Mouse (Mus musculus): ENCODE measurements around the gene Phc2. TPM values are rescaled to one million over a fixed set of nuclear protein-coding genes. Genes with fewer than 3 reads are reported as not detected.
A peak's percentile ranks its signal among the peaks of the same experiment; 100 is the strongest.

Phc2 gene
- total RNA-seq, 2 experiments from 2014 or later = 17.3 to 25.1 TPM

DNA sequence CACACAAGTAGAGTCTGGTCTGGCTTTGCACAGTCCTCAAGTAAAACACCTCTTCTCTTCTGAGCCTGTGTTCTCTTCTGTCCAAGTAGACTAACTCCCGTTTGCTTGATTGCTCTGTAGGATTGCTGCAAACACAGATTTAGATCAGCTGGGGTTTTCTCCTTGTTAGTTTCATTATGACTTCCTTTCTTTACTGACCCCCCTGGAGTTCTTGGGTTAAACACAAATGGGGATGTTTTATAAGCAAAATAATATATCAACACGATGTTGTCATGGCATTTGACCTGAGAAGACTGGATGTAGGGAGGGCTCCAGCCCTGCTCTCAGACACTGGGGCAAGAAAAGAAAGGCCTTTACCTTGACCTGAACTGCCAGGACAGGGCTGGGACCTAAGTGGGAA is 35.5 kb upstream of the Phc2 start:
- no peak for DNase-seq
- Histone ChIP-seq H3K27ac (no peak overlapping the region), H3K4me3 (no peak overlapping the region)
- no peak for TF ChIP-seq CTCF (IDR thresholded peaks at IDR 0.05)
- intact Hi-C loops (cut with DNase I) = loop anchor here (10.0 kb wide), 1 partner anchor 236 kb away; no protein-coding TSS in a partner anchor

DNA sequence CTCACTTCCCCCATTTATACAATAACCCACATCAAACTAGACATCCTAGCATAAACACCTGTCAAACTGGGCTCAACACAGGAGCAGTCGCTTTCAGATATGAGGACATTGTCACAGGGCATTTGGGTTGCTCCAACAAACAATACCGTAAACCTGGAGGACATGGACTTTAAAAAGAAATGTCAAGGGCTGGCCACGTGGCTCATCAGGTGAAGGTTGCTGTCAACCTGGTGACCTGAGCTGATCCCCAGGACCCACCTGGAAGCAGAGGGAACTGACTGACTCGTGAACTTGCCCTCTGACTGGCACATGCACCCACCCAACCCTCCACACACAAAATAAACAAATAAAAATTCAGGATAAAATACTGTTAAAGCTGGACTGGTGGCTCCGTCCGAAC is 33.9 kb upstream of the Phc2 start:
- TF ChIP-seq CTCF (IDR thresholded peaks at IDR 0.05) = no peak
- intact Hi-C loops (cut with DNase I) = no loop called here
- no peak for DNase-seq

DNA sequence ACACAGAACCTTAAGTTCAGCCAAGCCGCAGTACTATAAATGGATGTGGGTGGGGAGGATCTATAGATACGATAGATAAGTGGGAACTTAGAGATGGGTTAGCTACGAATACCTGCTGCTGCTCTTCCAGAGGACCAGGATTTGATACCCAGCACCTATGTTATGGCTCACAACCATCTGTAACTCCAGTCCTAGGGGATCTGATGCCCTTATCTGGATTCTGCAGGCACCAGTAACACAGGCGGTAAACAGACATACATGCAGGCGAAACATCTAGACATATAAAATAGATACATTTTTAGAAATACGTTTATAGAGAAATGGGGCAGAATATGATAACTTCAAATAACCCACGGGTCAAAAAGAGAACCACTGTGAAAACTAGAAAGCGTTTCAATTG is 33.4 kb upstream of the Phc2 start:
- TF ChIP-seq CTCF (IDR thresholded peaks at IDR 0.05) = no peak
- no peak for DNase-seq
- H3K4me3 ChIP-seq = no peak overlapping the region

More for the DNA sequence above, 33.9 kb upstream of the Phc2 start:
- H3K27ac ChIP-seq = no peak overlapping the region
- H3K4me3 ChIP-seq = no peak overlapping the region

DNA sequence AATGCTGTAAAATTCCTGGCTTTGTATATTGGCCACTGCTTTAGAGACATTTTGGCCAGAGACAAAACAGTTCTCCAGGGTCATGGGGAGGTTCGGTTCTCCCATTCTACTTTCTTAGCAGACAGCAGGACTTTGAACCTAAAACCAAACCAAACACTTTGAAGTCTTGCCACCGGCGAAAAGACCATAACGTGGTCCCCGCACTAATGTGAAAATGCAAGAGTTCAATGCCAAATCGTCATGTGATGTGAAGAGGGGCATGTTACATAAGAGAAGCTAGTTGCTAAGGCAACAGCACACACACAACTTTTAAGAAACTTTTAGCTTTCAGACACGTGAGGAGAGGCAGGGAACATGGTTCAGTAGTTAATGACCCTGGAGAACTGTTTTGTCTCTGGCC is 19.1 kb upstream of the Phc2 start:
- TF ChIP-seq CTCF (IDR thresholded peaks at IDR 0.05) = no peak
- no peak overlapping the region for H3K4me3 ChIP-seq
- H3K27ac ChIP-seq = no peak overlapping the region
- no peak for DNase-seq
- intact Hi-C loops (cut with DNase I) = no loop called here

More for the DNA sequence above, 33.4 kb upstream of the Phc2 start:
- H3K27ac ChIP-seq = no peak overlapping the region
- intact Hi-C loops (cut with DNase I) = no loop called here

DNA sequence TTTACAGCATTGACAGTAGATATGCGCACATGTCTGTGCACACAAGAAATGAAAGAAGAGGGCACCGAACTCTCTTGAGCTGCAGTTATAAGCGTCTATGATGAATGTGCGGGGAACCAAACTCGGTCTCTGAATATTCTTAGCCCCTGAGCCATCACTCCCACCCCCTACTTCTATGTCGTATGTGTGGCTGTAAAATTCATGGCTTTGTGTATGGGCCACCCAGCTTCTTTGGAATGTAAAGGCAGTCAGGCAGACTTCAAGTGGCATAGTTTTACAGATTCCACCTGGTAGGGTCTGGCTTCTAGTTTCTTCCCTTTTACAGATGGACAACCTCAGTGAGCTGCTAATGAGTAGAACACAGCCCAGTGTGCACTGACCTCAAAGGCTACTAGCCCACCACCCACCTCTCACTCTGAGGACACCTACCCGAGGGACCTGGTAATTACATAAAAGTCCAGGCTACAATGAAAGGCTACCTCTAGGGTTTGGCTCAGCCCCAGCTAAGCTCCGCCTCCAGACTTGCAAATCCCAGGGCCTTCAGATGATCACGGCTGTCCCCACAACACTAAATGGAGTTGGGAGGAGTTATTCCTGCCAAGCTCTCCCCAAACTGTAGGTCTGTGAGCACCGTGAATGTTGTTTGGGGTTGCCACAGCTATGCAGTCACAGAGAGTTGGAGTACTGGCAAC is 18.5 kb upstream of the Phc2 start:
- no peak for DNase-seq
- intact Hi-C loops (cut with DNase I) = no loop called here
- Histone ChIP-seq H3K4me3 (no peak overlapping the region), H3K27ac (no peak overlapping the region)
- no peak for TF ChIP-seq CTCF (IDR thresholded peaks at IDR 0.05)

DNA sequence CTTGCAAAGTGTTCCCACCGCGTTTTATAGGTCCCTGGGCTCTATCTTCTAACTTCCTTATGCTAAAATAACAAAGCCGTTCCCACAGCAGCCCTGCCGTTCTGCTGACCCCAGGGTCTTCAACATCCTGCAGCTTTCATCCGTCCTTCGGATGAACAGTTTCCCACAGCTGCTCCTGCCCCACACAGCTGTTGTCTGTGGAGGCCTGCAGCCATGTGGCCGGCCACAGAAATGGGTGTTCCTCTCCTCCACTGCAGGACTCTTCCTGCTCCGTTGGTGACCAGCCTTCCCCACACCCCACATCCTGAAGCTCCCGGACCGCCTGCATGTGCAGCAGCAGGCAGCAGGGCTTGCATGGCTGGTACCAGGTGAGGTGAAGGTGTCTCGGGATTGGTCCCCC is 17.3 kb upstream of the Phc2 start:
- H3K4me3 ChIP-seq = no peak overlapping the region
- intact Hi-C loops (cut with DNase I) = no loop called here
- no peak for DNase-seq
- H3K27ac ChIP-seq = no peak overlapping the region
- TF ChIP-seq CTCF (IDR thresholded peaks at IDR 0.05) = no peak

DNA sequence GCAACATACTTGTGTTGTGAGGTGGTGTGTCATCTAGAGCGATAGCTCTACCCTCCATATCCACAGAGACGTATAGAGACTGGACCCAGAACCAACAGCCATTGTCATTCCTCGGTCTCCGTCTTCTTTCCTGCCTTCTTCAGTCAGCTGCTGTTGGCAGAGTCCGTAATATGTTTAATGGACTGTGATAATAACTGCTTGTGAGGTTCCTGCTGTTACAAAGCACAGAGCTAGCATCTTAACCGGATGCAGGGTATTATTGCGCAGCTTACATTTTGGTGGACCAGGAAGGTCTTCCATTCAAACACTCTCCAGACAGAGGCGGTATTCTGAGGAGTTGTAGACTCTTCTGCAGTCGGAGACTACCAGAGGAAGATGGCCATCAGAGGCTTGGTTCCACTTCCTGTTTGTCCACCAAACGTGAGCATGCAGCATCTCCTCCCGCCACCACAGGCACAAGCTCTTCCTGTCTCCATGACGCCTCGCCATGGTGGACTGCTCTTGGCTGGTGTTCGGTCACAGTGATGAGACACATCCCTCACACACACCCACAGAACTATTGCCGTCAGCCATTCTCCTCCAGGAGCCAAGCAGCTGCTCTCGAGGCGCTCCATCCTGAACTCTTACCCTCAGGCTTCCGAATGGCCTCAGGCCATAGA is 16.1 kb upstream of the Phc2 start:
- DNase-seq = no peak
- Histone ChIP-seq H3K4me3 (no peak overlapping the region), H3K27ac (no peak overlapping the region)
- TF ChIP-seq CTCF (IDR thresholded peaks at IDR 0.05) = no peak
- intact Hi-C loops (cut with DNase I) = no loop called here

DNA sequence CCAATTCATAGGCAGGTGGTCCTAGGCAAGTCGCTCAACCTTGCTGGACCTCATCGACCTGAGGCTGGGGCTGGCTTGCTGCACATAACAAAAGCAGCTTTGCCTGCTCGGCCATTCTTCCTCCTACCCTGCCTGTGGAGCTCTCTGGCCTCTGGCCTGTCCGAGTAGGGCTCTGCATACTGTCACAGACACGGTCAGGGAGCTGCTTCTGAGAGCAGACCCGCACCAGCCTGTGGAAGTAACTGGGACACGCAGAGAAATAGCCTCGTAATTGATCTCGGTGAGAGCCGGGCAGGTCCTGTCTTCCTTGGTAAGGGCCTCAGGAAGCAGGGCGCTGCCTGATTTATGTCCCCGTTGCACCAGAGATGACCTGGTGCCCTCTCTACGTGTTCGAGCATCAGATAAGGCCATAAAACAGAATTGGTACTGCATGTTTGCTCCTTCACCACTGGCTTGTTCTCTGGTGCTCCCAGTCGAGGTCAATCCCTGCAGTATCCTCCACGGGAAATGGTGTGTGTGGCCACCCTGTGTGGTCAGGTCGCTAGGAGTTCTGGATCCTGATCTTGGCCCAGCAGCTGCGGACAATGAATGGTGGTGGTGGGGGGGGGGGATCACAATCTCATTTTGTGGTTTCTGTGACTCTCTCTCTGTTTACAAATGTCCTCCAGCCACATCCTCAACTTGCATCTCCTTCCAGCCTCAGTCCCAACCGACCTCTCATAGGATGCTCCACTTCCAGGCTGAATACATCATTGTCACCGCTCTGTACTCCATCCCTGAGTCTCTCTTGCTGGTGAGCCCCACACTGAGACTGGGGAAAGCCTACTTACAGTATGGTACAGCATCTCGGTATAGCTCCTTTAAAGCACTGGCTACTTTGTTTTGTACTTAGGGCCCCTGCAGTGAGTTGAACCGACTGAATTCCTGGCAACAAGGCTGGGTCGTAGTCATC is 12.5 kb upstream of the Phc2 start:
- no peak overlapping the region for H3K4me3 ChIP-seq
- H3K27ac ChIP-seq = no peak overlapping the region
- no peak for DNase-seq
- intact Hi-C loops (cut with DNase I) = no loop called here
- TF ChIP-seq CTCF (IDR thresholded peaks at IDR 0.05) = no peak

DNA sequence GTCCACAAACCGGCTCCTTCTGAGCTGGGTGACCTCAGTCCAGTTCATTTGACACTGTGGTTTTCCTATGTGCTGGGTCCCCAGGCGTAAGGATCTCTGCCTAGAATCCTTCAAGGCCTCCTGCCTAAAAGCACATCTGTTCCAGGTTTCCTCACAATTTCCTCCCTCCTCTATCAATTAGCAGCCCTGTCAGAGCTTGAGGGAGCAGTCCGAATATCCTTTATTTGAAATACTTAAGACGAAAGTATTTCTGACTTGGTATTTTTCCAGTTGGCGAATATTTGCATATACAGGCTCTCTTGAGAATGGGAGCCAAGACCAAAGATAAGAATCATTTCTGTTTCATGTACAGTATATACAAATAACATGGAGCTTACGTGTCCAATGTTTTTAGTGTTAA is 8.6 kb upstream of the Phc2 start:
- H3K27ac ChIP-seq = no peak overlapping the region
- H3K4me3 ChIP-seq = no peak overlapping the region
- TF ChIP-seq CTCF (IDR thresholded peaks at IDR 0.05) = no peak
- no peak for DNase-seq
- intact Hi-C loops (cut with DNase I) = no loop called here

DNA sequence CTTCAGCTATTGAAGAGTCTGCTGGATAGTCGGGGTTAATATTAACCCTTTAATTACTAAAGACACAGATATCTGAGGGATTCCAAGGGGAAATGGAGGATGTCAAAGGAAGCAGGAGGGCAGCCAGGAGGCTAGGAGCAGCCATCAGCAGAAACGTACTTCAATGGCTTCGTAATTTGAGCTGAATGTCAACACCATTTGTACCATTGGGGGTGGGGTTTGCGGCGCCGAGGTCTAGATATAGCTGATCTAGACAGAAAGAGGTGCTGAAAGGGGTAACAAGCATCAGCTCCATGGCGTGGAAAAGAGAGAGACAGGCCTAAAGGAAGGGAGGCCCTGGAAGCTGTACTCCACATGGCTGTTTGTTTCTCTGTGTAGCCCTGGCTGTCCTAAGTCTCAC is 7.7 kb upstream of the Phc2 start:
- no peak for TF ChIP-seq CTCF (IDR thresholded peaks at IDR 0.05)
- intact Hi-C loops (cut with DNase I) = no loop called here
- no peak for DNase-seq

DNA sequence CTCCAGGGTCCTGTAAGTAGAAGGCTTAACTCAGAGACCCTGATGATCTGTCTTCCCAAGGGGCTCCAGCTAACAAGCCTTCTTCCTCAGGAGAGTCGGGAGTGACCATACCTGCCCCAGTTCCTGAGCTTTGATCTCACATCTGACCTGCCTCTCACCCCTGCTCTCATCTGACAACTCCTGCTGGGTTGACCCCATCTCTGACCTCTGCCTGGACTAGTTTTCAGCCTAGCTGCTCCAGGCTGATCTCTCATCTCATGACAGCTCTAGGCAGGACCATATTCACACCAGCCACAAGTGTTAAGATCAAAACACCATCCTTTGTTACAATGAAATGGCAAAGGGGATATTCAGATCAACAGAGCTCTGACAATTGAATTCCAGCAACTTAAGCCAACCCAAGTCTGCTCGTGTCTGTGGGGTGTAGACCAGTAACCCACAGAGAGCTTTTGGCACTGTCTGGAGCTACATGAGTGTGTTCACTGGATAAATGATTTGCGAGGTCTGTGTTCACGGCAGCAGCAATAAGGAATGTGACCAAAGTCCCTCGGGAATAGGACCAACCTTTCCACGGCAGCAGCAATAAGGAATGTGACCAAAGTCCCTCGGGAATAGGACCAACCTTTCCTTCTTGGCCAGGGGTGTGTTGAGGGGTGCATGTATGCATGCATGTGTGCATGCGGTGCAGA is 5.8 kb upstream of the Phc2 start:
- Histone ChIP-seq H3K27ac (no peak overlapping the region), H3K4me3 (no peak overlapping the region)
- TF ChIP-seq CTCF (IDR thresholded peaks at IDR 0.05) = no peak
- intact Hi-C loops (cut with DNase I) = no loop called here
- no peak for DNase-seq

More for the DNA sequence above, 7.7 kb upstream of the Phc2 start:
- Histone ChIP-seq H3K27ac (no peak overlapping the region), H3K4me3 (no peak overlapping the region)

DNA sequence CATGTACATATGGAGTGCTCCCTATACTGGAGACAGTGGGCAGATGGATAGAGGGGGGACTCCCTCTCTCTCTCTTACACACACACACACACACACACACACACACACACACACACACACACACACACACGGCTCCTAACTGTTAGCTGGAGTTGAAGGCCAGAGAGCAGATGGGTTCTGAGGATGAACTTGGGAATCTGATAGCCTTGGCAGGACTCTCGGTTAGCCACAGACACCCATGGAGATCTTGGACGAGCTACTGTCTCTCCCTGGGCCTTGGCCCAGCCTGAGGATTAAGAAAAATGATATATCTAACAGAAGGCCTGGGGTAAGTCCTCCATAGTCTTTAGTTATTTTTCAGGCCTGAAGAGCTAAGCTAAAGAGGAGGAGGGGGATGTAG is 3.0 kb upstream of the Phc2 start:
- Histone ChIP-seq H3K27ac (peak overlapping the region; percentile 38; the same call in 1 of the 2 replicates), H3K4me3 (no peak overlapping the region)
- intact Hi-C loops (cut with DNase I) = loop anchor here (5.0 kb wide), 1 partner anchor 39 kb away; the partner anchor contains the start of gene Zscan20
- DNase-seq = peak; percentile 55
- TF ChIP-seq CTCF (IDR thresholded peaks at IDR 0.05) = no peak

Measured in gastrocnemius, adult 2 months (tissue).